Mouse (Mus musculus): Measurements from ENCODE around the gene 1700037C18Rik.
A peak's percentile ranks its signal among the peaks of the same experiment; 100 is the strongest.

Gene 1700037C18Rik

DNA sequence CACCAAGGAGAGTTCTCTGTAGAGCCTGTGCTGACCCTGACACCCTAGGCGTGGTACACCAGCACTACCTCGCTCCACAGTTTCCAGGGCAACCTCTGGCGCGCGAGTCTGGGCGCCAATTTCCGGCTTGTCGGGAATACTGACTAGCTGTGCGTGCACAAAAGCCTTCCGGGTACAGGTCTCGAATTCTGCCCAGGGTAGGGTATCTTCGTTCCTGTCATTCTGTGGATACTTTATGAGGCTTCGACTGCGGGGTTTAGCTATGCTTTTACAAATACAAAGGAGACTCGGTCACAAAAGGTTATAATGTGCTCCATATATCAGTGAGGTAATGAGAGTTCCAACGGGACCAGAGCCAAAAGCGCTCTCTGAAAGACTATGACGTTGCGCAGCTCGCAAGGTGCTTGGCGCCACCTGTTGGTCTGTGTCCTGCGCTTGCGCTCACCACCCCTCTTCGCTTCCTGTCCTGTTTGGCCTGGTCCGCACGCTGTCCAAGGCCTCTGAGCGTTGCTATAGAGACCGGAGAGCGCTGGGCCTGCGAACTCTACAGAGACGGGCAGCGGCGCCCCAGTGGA, at the start of gene 1700037C18Rik, which contains the start of gene Cluap1:
Gene 1700037C18Rik (minus strand): TSS at position 153 of the 575 bp plus-strand sequence.
Gene Cluap1 (plus strand): TSS at position 265 of the 575 bp plus-strand sequence.
- DNase-seq = peak; percentile 95

DNA sequence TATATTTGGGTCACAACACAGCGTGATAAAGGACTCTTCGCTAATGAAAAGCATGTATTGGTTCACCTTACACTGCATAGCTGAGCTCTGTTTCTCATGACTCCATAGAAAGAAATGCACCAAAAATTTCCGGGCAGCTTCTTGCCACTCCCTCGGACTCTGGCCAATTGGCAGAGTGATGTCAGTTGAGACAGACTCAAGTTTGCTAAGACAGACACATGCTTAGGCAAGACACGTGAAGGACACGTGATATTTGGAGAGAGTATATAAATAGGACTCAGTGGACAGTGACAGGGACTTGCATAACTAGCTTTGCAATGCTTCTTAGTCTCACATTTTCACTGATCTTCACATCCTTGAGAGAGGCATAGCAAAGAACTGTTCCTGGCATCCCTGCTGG, 47.9 kb upstream of the 1700037C18Rik start:
- DNase-seq = peak; percentile 52

DNA sequence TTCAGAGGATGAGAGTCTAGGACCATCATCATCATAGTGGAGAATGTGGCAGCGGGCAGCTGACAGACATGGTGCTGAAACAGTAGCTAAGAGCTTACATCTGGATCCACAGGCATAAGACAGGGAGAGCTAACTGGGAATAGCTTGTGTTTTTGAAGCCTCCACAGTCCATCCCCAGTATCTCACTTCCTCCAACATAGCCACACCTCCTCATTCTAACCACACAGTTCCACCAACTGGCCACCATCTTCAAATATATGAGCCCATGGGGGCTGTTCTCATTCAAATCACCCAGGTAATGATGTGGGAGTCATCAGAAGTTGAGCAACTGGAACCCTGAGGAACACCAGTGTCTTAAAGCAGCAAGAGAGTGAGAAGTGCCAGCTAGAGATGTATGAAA, 42.7 kb upstream of the 1700037C18Rik start:
- DNase-seq = no peak

DNA sequence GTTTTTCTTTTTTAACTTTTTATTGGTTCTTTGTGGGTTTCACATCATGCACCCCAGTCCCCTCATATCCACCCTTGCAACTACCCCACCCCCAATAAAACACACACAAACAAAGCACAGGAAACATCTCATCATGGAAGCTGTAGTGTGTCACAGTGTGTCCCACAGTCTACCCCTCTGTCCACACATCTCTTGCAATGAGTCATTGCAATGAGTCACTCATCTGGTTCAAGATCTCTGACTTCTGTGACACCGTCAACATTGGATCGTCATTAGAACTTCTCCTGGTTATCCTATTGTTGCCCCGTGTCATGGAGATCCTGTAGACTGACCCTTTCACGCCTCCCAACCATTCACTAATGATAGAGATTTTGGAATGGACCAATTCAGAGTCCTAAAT, 26.2 kb upstream of the 1700037C18Rik start:
- DNase-seq = no peak

- no peak for DNase-seq
Observed at GRCm38 (mm10) chr16:3934091-3934490, 25.6 kb upstream of the 1700037C18Rik start.

DNA sequence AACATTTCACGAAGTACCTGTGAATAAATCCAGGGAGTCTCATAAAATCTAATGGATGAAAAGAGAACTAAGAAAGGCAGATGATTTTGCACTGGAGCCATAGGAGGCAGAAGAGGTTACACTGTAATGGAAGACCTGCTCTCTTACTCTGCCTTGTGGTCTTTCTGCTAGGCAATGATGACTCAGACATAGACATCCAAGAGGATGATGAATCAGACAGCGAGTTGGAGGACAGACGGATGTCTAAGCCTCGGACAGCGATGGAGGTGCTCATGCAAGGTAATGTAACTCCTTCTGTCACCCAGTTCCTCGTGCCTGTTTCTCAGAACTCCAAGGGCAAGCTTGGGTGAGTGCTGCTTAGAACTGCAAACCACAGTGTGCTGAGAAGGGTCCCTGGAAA, 25.0 kb upstream of the 1700037C18Rik start:
- no peak for DNase-seq

GRCm38 (mm10) chr16:3929151-3929550, 20.7 kb upstream of the 1700037C18Rik start:
- peak; percentile 77 for DNase-seq

DNA sequence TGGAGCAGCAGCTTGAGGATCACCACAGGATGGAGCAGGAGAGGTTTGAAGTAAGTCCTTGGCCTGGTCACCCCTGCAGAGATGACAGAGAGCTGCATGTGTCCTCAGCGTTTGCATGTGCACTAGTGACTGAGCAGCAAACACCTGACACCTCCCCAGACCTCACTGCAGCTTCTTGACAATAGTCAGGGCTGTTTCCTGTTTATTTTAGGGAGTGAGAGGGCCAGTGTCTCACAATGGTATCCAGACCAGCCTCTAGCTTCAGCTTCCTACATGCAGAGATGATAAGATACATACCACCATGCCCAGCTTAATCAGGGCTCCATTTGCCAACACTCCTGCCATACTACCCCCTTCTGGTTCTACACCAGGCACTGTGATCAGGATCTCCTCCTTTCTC, 20.1 kb upstream of the 1700037C18Rik start:
- no peak for DNase-seq

GRCm38 (mm10) chr16:3923966-3924365, 15.5 kb upstream of the 1700037C18Rik start:
- no peak for DNase-seq

DNA sequence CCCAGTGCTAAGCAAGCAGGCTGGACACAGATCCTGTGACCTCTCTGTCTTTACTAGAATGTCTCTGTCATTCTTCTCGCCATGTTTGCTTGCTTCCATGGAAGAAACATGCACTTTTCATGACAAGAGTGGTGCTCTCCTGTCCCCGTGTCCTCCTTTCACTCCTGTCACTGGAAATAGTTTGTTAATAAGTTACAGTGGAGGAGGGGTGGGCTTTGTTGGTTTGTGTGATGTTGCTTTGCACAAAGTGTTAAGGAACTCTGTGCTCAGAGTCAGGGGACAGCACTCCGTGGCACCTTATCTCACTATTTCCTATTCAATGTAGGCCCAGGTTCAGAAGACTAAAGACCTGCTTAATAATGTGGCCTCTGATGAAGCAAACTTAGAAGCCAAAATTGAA, 15.0 kb upstream of the 1700037C18Rik start:
- DNase-seq = no peak

GRCm38 (mm10) chr16:3920756-3921155, 12.3 kb upstream of the 1700037C18Rik start:
- DNase-seq = no peak

DNA sequence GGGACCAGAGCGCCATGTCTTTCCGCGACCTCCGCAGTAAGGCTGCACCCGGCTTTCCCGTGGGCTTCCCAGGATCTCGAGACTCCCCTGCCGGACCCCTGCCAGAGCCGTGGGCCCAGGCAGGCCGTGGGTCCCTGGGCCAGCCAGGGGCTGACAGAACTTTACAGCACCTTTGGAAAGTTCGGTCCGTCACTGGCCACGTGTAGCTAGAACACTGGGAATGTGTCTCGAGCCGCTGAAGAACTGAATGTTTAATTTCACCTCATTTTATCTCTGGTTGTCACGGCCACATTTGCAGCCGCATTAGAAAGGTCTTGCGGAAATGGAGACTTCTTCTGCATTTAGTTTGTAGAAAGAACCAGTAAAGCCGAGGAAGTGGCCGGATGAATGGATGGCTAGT, 629 bp upstream of the 1700037C18Rik start:
- no peak for DNase-seq

- DNase-seq = no peak
Observed at GRCm38 (mm10) chr16:3907471-3907870, 1.0 kb downstream of the 1700037C18Rik start.

DNA sequence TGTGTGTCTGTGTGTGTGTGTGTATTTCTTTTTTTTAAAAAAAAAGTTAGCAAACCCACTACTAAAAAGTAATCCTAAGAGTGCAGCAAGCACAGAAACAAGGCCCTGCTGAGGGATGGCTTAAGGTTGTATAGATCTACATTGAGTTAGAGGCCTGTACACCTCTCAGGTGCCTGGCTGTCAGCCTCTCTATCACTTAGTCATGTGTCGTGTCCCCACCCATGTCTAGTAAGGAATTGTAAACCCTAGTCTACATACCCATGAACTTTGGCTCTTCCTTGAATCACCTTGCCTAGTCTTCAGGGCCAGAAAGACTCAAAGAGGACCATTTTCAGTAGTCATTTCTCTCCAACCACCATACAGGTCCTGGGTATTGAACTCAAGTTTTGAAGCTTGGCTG, 11.9 kb downstream of the 1700037C18Rik start:
- DNase-seq = no peak

- DNase-seq = no peak
Observed at GRCm38 (mm10) chr16:3896046-3896445, 12.4 kb downstream of the 1700037C18Rik start.

GRCm38 (mm10) chr16:3895173-3895792, 13.2 kb downstream of the 1700037C18Rik start:
- no peak for DNase-seq

- DNase-seq = no peak
Observed at GRCm38 (mm10) chr16:3893739-3894138, 14.8 kb downstream of the 1700037C18Rik start.

- peak; percentile 47 for DNase-seq
Observed at GRCm38 (mm10) chr16:3891621-3892295, 16.7 kb downstream of the 1700037C18Rik start.

GRCm38 (mm10) chr16:3885065-3885670, 23.3 kb downstream of the 1700037C18Rik start:
- DNase-seq = no peak

GRCm38 (mm10) chr16:3884201-3885064, 24.1 kb downstream of the 1700037C18Rik start, which contains the start of the genes Zfp597 and Gm20695:
Gene Zfp597 (minus strand): TSS chr16:3884561.
Gene Gm20695 (plus strand): TSS chr16:3884648.
- DNase-seq = peak; percentile 95

GRCm38 (mm10) chr16:3876346-3876745, 32.1 kb downstream of the 1700037C18Rik start:
- no peak for DNase-seq

GRCm38 (mm10) chr16:3872216-3873047, 36.1 kb downstream of the 1700037C18Rik start, which contains the start of gene Naa60:
Gene Naa60 (plus strand): TSS chr16:3872375.
- DNase-seq = peak; percentile 94
